Mouse (Mus musculus) hindbrain, embryonic 16.5 days (tissue): Measurements from ENCODE around the gene Slk. TPM values are rescaled to one million over a fixed set of nuclear protein-coding genes. Genes with fewer than 3 reads are reported as not detected.

ENCODE experiments used
- polyA plus RNA-seq: library from polyadenylated mRNA; unstranded; fragments of >200 nt; fragmentation: Nextera tagmentation; extraction: Ambion mirVana; gene quantifications from 2 replicates; pipeline ENCODE4 v1.2.1, GENCODE M21; 2015

Gene Slk
- polyA plus RNA-seq, 1 experiment from 2014 or later: 5.6 TPM

Other genes with a start within 250 kb of the Slk start
- gene Sh3pxd2a, start 115.3 kb upstream of the Slk start, polyA plus RNA-seq: 1.8 and 2.2 TPM in 2 replicates
- 28.2 and 32.1 TPM in 2 replicates for gene Stn1, start 42.2 kb upstream of the Slk start, polyA plus RNA-seq
- 0.39 and 0.44 TPM in 2 replicates for gene Col17a1, start 112.4 kb downstream of the Slk start, polyA plus RNA-seq
- 157 and 163 TPM in 2 replicates for gene Sfr1, start 152.0 kb downstream of the Slk start, polyA plus RNA-seq